Mouse (Mus musculus) brown adipose tissue, adult 24 weeks (tissue): Measurements from ENCODE around the gene Zfp1. TPM values are rescaled to one million over a fixed set of nuclear protein-coding genes. Genes with fewer than 3 reads are reported as not detected.

Source experiments
- H3K27ac ChIP-seq: fragments of 200-500 bp; replicated peaks from 2 replicates; pipeline ENCODE4 v1.5.1; 2012; ENCODE audit warnings: low read depth, mild to moderate bottlenecking, low read length
- H3K4me1 ChIP-seq: fragments of 200-500 bp; 2 replicates; pipeline ENCODE4 v1.6.1; 2012; ENCODE audit warnings: low read length, mixed read lengths; ENCODE audit not compliant: control insufficient read depth, insufficient read depth, insufficient read length
- H3K4me3 ChIP-seq: fragments of 200-500 bp; 2 replicates; pipeline ENCODE4 v1.5.1; 2012; ENCODE audit warnings: low read depth, mild to moderate bottlenecking, low read length, moderate library complexity; ENCODE audit not compliant: insufficient read depth
- polyA plus RNA-seq: library from polyadenylated mRNA; stranded (reverse); fragments of >200 nt; gene quantifications from 2 replicates; pipeline ENCODE4 v1.2.4, GENCODE M21; 2012; ENCODE audit not compliant: missing spikeins, insufficient read depth, insufficient read length

Zfp1 gene
- 5.3 and 6.8 TPM in 2 replicates for polyA plus RNA-seq

GRCm38 (mm10) chr8:111643264-111644141 lies at the start of gene Zfp1:
TSS of gene Zfp1 (plus strand) at chr8:111643401.
- H3K4me1 ChIP-seq: peaks cover 4% of the 10 kb centered on the region; the same call in 1 of the 2 replicates
- H3K4me3 ChIP-seq: peak within 1 kb of the TSS; percentile 85
- peak within 1 kb of the TSS; percentile 89 for H3K27ac ChIP-seq

- Histone ChIP-seq H3K27ac (0 out of 2 replicates have a peak overlapping the region, but pooled peaks have one; percentile 6), H3K4me1 (peaks cover 54% of the 10 kb centered on the region), H3K4me3 (no peak overlapping the region)
Observed at GRCm38 (mm10) chr8:111594044-111594840, 49.0 kb upstream of the Zfp1 start.

DNA sequence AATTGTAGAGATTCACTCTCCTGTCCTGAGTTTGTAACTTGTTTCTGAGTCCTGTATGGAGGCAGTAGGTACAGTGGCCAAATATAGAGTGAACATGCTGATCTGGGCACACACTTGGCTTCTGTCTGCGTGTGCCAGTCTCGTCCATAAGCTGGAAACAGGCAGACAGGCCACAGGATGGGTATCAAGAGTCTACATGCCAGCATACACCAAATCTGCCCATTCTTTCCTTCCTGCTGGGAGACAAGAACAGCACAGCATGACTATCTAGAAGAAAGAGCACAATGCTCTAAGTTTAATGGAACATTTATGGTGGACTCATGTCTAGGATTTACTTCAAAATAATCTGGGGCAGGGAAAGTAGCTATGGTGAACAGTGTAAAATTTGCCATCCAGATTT lies 48.2 kb upstream of the Zfp1 start:
- Histone ChIP-seq H3K4me1 (peaks cover 61% of the 10 kb centered on the region), H3K27ac (0 out of 2 replicates have a peak overlapping the region, but pooled peaks have one; percentile 0), H3K4me3 (no peak overlapping the region)

DNA sequence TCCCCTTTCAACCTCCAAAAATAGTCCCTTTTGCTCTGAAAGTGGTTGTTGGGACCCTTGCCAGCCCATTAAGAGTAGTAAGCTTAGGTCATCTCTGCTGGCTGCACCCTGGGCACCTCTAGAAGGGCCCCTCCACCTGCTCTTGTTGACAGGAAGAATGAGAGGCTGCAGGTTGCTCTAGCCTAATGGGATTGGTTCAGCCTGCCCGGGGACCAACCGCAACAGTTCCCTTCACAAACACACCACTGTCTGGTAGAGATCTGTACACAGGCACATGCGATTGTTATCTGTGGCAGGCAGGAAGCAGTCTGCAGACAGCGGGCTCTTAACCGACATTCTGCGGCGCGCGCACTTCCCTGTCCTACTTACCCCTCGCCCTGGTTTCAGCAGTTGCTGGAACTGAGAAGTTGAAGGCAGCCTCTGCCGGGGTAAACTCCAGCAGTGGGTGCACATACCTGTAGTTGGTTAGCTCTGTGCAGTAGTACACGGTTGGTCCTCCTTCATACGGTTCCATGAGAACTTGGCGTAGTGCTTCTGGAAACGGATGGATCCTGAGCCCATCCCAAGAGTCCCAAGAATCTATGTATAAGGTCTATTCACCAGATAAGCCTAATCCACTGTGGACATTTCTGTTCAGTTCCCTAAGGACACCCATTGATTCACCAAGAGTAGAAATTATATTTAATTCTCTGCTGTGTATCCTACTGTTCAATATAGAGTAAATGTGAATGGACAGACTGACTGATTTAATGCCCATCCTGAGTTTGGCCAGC lies 47.3 kb upstream of the Zfp1 start:
- 0 out of 2 replicates have a peak overlapping the region, but pooled peaks have one; percentile 10 for H3K4me3 ChIP-seq
- H3K27ac ChIP-seq: peak overlapping the region; percentile 72
- peaks cover 58% of the 10 kb centered on the region for H3K4me1 ChIP-seq

GRCm38 (mm10) chr8:111596485-111596821 lies 46.7 kb upstream of the Zfp1 start:
- no peak overlapping the region for H3K4me3 ChIP-seq
- H3K4me1 ChIP-seq: peaks cover 55% of the 10 kb centered on the region
- peak overlapping the region; percentile 64 for H3K27ac ChIP-seq

DNA sequence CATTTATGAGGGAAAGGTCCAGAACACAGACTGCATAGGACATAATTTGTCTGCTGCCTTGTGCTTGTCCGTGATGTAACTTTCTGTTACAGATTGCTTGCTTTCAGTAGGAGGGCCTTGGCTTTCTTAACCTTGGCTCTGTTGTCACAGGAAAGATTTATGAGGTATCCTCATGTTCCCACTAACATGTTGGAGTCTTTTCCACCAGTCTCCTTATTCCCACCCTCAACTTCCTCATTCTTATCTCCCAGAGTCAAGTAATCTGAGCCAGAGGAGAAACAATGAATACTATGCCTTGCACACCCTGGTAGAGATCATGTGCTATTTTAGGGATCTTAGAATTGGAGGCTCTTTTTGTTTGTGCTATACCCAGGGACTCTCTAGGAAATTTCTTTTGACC lies 45.9 kb upstream of the Zfp1 start:
- Histone ChIP-seq H3K4me1 (peaks cover 56% of the 10 kb centered on the region), H3K27ac (peak overlapping the region; percentile 82), H3K4me3 (no peak overlapping the region)

DNA sequence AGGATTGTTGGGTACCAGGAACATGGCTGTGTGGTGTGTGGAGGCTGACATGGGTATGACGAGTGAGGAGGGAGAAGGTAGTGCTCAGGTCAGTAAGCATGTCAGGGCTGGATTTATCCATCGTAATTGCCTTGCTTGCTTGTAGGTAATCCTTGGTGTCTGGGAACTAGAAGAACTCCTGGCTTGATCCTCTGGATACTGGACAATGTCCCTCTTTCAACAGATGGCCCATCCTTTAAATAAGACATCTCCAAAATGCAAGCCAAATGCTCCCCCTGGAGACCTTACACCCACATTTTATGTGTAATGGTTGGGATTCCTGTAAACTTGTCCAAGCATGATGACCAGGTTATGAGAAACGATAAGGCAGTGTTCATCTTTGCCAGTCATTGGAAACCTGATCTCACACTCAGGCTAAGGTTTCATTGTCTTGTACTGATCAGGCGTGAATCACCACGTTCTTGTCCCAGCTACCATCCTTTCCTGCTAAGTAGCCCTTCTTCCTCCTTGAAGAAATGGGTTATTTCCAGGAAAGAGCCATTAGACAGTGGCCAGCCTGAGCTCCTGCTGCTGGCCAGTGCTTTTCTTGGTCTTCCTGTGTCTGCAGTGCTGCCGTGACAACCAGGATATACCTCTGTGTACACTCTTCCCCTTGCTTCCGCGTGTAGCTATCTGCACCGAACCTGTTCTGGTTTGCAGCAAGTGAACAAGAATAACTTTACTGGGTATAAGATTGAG lies 43.3 kb upstream of the Zfp1 start:
- Histone ChIP-seq H3K4me1 (peaks cover 38% of the 10 kb centered on the region), H3K4me3 (no peak overlapping the region), H3K27ac (peak overlapping the region; percentile 61)

DNA sequence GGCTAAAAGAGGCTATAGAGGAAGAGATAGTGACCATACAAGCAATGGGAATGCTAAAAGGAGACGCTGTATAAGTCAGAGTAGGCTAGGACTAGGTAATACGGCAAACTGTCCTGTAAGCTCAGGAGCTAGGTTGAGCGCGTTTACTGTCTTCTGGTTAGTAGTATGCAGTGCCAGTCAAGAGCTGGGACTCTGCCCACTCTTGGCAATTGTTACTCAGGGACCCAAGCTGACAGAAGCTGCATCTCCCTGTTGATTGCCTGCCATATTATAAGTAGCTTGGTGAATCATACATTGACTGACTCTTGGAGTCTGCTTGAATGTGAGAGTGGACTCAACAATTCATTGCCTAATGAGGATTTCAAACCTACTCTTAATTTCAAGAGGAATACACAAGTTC lies 41.2 kb upstream of the Zfp1 start:
- no peak overlapping the region for H3K27ac ChIP-seq
- H3K4me3 ChIP-seq: no peak overlapping the region
- H3K4me1 ChIP-seq: peaks cover 28% of the 10 kb centered on the region

- H3K4me3 ChIP-seq: no peak overlapping the region
- peaks cover 18% of the 10 kb centered on the region for H3K4me1 ChIP-seq
- H3K27ac ChIP-seq: no peak overlapping the region
Observed at GRCm38 (mm10) chr8:111604986-111605385, 38.2 kb upstream of the Zfp1 start.

GRCm38 (mm10) chr8:111606961-111607360 lies 36.2 kb upstream of the Zfp1 start:
- peaks cover 16% of the 10 kb centered on the region for H3K4me1 ChIP-seq
- H3K27ac ChIP-seq: no peak overlapping the region
- no peak overlapping the region for H3K4me3 ChIP-seq

GRCm38 (mm10) chr8:111607414-111607813 lies 35.8 kb upstream of the Zfp1 start:
- Histone ChIP-seq H3K4me3 (no peak overlapping the region), H3K4me1 (peaks cover 16% of the 10 kb centered on the region), H3K27ac (no peak overlapping the region)

GRCm38 (mm10) chr8:111613181-111613580 lies 30.0 kb upstream of the Zfp1 start:
- no peak overlapping the region for H3K27ac ChIP-seq
- H3K4me1 ChIP-seq: peaks cover 10% of the 10 kb centered on the region
- no peak overlapping the region for H3K4me3 ChIP-seq

DNA sequence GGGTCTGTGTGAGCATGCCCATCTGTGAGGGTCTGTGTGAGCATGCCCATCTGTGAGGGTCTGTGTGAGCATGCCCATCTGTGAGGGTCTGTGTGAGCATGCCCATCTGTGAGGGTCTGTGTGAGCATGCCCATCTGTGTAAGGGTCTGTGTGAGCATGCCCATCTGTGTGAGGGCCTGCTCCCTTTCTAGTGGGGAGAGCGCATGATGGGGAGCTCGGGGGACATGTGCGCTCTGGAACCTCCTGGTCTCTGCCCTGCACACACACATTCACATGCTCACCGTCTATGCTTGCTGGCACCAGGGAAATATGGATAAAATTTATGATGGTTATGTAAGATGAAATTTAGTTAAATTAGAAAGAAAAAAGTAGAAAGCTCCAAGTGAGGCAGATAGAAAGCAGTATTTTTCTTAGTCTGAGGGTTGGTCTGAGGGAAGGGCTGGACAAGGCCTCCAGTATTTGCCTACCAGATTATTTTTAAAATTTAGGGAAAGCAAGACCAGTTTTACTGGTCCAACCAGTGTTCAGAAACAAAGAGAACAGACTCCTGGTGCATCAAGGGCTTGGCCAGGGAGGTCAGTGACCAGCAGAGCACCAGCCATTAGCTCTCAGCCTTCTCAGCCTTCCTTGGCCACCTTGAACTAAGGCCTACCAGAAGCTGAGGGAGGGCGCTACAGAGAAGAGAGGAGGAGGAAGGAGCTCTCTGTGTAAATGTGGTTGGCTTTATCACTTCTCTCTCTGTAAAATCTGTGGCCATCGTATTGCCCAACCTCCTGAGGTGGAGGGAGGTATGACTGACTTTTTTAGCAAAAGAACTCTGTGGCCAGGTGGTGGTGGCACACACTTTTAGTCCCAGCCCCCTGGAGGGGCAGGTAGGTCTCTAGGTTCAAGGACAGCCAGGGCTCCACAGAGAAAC lies 28.2 kb upstream of the Zfp1 start:
- no peak overlapping the region for H3K27ac ChIP-seq

More for the DNA sequence above, 28.2 kb upstream of the Zfp1 start:
- Histone ChIP-seq H3K4me1 (peaks cover 21% of the 10 kb centered on the region), H3K4me3 (no peak overlapping the region)
